Mouse (Mus musculus) granulocyte monocyte progenitor cell, adult 5-6 weeks (primary cell): Measurements from ENCODE around the gene Gm3402. TPM values are rescaled to one million over a fixed set of nuclear protein-coding genes. Genes with fewer than 3 reads are reported as not detected.
"Not testable (repeated sequence)": the region's sequence is repeated elsewhere in the genome, so short reads cannot be mapped to it uniquely, and the experiment has no call there.

Experiments used
- ATAC-seq: replicated peaks from 2 replicates; pipeline ENCODE4 v1.8.0; 2016; ENCODE audit warnings: mild to moderate bottlenecking, moderate TSS enrichment, inconsistent platforms; ENCODE audit not compliant: poor library complexity, severe bottlenecking
- total RNA-seq, 2 experiments: library from RNA; stranded (forward) in 1 of 2; stranded (reverse) in 1 of 2; fragments of 200-712, 200-1000 nt in 1 of 2; fragments of >200 nt in 1 of 2; fragmentation: Nextera tagmentation in 1 of 2; gene quantifications; 2 replicates each; pipeline ENCODE4 v1.2.3; 2014 to 2017

The Gm3402 gene
- total RNA-seq (2014; fragmentation: Nextera tagmentation) (not detected in 2 replicates), total RNA-seq (2017) (not detected in 2 replicates)

GRCm38 (mm10) chr5:146513823-146514222, at the start of gene Gm3402:
Gene Gm3402, plus strand, starts transcription at chr5:146514123.
- not testable (repeated sequence) for ATAC-seq

GRCm38 (mm10) chr5:146466663-146467062, 47.3 kb upstream of the Gm3402 start:
- no peak for ATAC-seq

- no peak for ATAC-seq
Measured at GRCm38 (mm10) chr5:146468311-146468710, 45.6 kb upstream of the Gm3402 start.

GRCm38 (mm10) chr5:146470821-146471220, 43.1 kb upstream of the Gm3402 start:
- no peak for ATAC-seq

GRCm38 (mm10) chr5:146471311-146471710, 42.6 kb upstream of the Gm3402 start:
- no peak for ATAC-seq

- ATAC-seq = no peak
Measured at GRCm38 (mm10) chr5:146471821-146472220, 42.1 kb upstream of the Gm3402 start.

GRCm38 (mm10) chr5:146479564-146479963, 34.4 kb upstream of the Gm3402 start:
- ATAC-seq = not testable (repeated sequence)

GRCm38 (mm10) chr5:146481665-146482064, 32.3 kb upstream of the Gm3402 start, which contains the start of gene Gm6408:
Gene Gm6408, plus strand, starts transcription at chr5:146481965.
- not testable (repeated sequence) for ATAC-seq

- not testable (repeated sequence) for ATAC-seq
Measured at GRCm38 (mm10) chr5:146488959-146489358, 25.0 kb upstream of the Gm3402 start.

- ATAC-seq = not testable (repeated sequence)
Measured at GRCm38 (mm10) chr5:146491063-146491462, 22.9 kb upstream of the Gm3402 start, which contains the start of gene Gm6370. Gene Gm6370, plus strand, starts transcription at chr5:146491363.

- not testable (repeated sequence) for ATAC-seq
Measured at GRCm38 (mm10) chr5:146502099-146502498, 11.8 kb upstream of the Gm3402 start, which contains the start of gene 4930449I24Rik. Gene 4930449I24Rik, plus strand, starts transcription at chr5:146502399.

- ATAC-seq = not testable (repeated sequence)
Measured at GRCm38 (mm10) chr5:146525501-146525900, 11.6 kb downstream of the Gm3402 start, which contains the start of gene Gm3404. Gene Gm3404, plus strand, starts transcription at chr5:146525801.

- ATAC-seq = not testable (repeated sequence)
Measured at GRCm38 (mm10) chr5:146537347-146537746, 23.4 kb downstream of the Gm3402 start, which contains the start of gene Gm3409. Gene Gm3409, plus strand, starts transcription at chr5:146537647.

GRCm38 (mm10) chr5:146555836-146556235, 41.9 kb downstream of the Gm3402 start, which contains the start of gene Gm3415:
Gene Gm3415, plus strand, starts transcription at chr5:146556136.
- not testable (repeated sequence) for ATAC-seq

GRCm38 (mm10) chr5:146564259-146564658, 50.3 kb downstream of the Gm3402 start:
- no peak for ATAC-seq

Other genes with a start within 250 kb of the Gm3402 start
- not detected in 2 replicates for gene Wasf3, start 129.1 kb upstream of the Gm3402 start, total RNA-seq (2014; fragmentation: Nextera tagmentation)
- gene Wasf3, start 129.1 kb upstream of the Gm3402 start, total RNA-seq (2017) = not detected in 2 replicates
- gene Gm6408, start 32.2 kb upstream of the Gm3402 start, total RNA-seq (2014; fragmentation: Nextera tagmentation) = not detected in 2 replicates
- not detected in 2 replicates for gene Gm6408, start 32.2 kb upstream of the Gm3402 start, total RNA-seq (2017)
- gene Gm6370, start 22.8 kb upstream of the Gm3402 start, total RNA-seq (2014; fragmentation: Nextera tagmentation) = not detected in 2 replicates
- not detected in 2 replicates for gene Gm6370, start 22.8 kb upstream of the Gm3402 start, total RNA-seq (2017)
- gene 4930449I24Rik, start 11.7 kb upstream of the Gm3402 start, total RNA-seq (2014; fragmentation: Nextera tagmentation) = not detected in 2 replicates
- not detected in 2 replicates for gene 4930449I24Rik, start 11.7 kb upstream of the Gm3402 start, total RNA-seq (2017)
- gene Gm3404, start 11.7 kb downstream of the Gm3402 start, total RNA-seq (2014; fragmentation: Nextera tagmentation) = not detected in 2 replicates
- gene Gm3404, start 11.7 kb downstream of the Gm3402 start, total RNA-seq (2017) = not detected in 2 replicates
- not detected in 2 replicates for gene Gm3409, start 23.5 kb downstream of the Gm3402 start, total RNA-seq (2014; fragmentation: Nextera tagmentation)
- not detected in 2 replicates for gene Gm3409, start 23.5 kb downstream of the Gm3402 start, total RNA-seq (2017)
- gene Gm3415, start 42.0 kb downstream of the Gm3402 start, total RNA-seq (2014; fragmentation: Nextera tagmentation) = not detected in 2 replicates
- not detected in 2 replicates for gene Gm3415, start 42.0 kb downstream of the Gm3402 start, total RNA-seq (2017)
- not detected in 2 replicates for gene Gpr12, start 71.1 kb downstream of the Gm3402 start, total RNA-seq (2014; fragmentation: Nextera tagmentation)
- not detected in 2 replicates for gene Gpr12, start 71.1 kb downstream of the Gm3402 start, total RNA-seq (2017)